Mouse (Mus musculus): ENCODE results near the gene Amdhd2.

The Amdhd2 gene

DNA sequence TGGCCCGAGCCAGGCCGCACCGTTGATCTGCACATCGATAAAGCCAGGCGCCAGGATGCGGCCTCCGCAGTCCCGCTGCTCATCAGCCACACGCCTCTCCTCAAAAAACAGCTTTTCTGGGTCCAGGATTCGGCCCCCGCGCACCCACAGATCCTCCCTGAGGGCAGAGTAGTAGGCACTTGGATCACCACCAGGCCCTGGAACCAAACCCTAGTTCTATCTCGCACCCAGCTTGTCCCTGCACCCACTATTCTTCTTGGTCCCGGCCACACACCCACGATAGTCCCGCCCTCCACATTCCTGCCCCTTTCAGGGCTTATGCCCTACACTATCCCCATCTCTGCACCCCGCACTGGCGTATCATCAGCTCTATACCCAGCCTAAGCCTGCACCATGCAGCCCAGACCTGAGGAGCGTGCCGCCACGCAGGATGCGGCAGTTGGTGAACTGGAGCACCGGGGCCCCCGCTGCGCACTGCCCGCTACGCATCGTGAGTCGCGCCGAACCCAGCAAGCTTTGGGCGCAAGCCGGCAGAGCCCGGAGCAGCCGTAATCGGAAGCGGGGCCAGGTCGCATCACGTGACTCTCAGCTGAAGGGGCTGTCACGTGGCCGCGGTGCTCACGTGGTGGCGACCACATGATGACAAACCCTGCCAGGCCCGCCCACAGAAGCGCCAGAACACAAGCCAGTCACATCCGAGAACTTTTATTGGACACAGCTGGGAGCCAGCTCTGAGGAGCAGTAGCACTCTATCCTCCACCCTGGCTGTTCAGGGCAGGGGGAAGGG is at the start of gene Amdhd2:
Gene Amdhd2, minus strand, starts transcription at position 591 of the 787 bp plus-strand sequence.
- DNase-seq = peak; percentile 91

DNA sequence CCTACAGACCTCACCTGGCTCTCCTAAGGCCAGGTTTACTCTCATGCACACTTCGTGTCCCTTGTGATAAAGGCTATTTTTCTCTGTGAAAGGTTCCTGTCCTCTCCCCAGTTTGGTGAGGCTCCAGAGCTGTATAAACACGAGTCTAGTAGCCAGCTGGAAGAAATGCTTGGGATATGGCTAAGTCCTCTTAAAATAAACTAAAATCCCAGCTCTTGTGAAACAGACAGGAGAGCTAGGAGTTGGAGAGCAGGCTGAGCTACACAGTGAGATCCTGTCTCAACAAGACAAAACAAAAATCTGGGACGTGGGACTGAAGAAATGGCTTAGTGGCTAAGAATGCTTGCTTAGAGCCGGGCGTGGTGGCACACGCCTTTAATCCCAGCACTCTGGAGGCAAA is 49.6 kb upstream of the Amdhd2 start:
- no peak for DNase-seq

DNA sequence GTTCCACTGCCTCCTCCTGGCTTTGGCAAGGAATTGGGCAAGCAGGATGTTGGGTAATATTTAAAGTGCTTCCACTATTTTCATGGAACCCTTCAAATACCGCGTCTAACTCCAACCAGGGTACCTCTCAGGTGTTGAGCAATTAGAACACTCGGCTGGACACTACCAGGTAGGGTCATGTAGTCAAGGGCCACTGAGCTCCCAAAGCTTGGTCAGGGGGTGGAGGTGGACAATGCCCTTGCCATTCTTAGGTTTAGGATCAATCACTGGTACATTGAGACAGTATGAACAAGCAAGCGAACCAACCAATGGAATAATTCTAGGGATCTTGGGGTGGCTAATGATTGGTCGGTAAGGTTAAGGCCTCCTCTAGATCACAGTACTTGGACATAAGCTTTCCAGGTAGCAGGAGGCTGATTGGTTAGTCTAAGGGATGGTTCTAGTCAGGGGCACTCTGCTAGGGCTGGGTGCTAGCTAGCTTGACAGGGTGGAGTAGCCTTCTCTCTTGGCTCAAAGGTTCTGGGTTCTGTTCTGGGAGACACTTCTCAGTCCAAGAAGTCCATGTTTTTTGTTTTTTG is 49.0 kb upstream of the Amdhd2 start:
- no peak for DNase-seq

DNA sequence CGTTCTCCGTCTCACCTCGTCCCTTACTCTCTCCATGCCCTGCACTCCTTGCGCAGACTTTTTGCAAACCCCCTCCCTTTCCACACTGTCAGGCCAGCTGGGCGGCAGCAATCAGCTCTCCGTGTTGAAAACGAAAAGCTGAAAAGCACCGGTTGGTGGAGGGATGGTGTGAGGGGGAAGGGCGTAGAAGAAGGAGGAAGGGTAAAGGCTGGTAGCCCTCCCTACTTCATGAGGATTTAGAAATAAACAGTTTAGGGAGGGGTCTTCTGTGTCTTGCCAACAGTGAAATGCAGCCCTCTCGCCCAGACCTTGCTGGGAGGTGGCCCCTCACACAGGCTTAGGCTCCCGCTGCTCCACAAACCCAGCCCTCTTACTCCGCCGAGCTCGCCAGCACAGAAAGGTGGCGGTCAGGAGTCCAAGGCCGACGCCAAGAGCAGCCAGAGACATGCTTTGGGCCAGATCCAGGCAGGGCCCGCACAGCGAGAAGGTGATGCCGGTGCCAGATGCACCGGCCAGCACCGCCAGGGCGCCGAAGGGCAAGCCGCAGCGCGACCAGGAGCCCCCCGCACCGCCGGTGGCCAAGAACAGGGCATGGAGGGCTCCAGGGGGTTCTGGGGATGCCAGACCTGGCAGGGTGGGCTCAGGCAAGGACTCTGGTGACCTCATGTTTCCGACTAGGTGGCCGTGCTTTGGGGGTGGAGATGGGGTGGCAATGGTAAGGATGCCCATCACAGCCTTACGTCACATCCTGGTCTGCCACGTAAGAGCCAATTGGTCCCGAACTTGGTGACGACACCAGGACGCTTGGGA is 48.3 kb upstream of the Amdhd2 start:
- DNase-seq = peak; percentile 78

DNA sequence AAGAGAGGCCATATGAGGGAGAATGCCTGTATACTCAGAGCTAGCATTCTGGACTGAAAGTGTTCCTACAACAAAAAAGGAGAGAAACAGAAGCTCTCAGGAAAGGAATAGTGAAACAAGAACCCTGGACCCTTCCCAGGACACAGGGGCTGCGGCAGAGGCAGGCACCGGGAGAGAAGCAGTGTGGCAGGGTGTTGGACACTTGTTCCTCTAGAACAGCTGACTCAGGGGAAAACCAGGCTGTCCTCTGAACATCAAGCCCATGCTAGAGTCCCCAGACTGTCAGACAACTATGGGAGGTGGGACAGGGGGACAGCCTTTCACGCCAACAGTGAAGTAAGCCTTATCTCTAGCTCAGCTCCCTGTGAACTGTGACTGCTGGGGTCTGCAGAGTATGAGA is 47.0 kb upstream of the Amdhd2 start:
- peak; percentile 25 for DNase-seq

DNA sequence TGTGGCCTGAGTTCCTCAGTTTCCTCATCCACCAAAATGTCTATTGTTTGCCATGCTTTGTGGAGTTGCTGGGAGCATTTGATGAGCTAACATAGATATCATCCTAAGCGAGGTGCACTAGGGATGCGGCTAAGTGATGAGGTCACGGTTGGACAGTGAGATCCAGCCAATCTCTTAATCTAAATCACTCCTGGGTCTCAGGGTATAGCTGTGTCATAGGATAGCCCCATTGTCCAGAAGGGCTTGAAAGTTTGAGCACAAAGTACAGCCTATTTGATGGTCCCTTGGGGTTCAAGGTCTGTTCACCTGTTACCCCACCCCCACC is 46.3 kb upstream of the Amdhd2 start:
- no peak for DNase-seq

DNA sequence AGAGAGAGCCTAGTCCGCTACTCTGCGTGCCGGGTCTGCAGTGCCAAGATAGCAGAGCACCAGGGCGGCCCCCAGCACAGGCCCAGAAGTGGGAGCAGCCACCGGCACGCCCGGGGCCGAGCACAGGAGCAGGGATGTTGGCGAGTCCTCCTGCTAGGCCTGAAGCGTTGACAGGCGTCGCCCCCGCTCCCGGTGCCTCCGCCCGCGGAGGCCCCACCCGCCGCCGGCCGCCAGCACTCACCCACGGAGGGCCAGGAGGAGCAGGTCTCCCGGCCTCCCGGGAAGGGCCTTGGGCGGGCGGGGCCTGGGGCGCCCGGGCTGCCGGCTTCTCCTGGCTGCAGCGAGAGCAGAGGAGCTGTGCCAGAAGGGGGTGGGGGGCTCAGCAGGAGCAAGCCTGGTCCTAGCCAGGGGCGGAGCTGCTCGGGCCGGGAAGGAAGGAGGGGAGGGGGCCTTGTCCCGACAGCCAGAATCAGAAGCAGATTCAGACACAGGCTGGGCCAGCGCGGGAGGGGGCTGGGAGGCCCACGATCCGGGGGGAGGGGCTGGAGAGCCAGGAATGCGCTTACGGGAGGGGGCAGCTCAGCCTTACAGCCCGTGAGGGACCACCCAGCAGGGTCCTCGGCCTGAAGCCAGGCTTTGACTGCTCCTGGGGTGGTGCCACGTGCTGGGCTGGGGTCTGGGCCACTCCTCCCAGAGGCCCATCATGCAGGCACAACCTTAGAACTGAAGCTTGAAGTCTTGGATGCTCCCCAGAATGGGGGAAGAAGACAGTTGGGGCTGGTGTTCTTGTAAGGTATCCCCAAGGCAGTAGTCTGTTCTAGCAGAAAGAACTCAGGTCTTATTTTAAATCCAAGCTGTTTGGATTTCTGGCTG is 45.7 kb upstream of the Amdhd2 start, which contains the start of gene Ntn3:
Gene Ntn3, minus strand, starts transcription at position 489 of the 873 bp plus-strand sequence.
- no peak for DNase-seq

DNA sequence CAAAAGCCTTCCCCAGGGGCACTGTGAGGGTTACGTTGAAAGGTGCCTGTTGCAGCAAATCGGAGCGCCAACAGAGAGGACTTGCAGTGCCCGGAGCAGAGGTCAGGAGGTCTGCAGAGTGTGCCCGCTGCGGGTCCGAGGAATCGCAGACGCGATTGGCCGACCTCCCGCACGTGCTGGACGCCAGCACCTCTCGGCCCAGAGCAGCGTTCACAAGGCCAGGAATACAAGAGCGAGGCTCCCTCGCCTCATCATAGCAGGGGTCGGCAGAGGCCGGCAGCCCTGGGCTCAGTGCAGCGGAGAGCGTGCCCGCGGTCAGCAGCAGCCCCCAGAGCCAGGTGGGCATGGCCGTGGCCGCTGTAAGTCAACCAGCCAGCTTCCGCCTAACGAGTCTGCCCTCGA is 45.1 kb upstream of the Amdhd2 start:
- DNase-seq = no peak

DNA sequence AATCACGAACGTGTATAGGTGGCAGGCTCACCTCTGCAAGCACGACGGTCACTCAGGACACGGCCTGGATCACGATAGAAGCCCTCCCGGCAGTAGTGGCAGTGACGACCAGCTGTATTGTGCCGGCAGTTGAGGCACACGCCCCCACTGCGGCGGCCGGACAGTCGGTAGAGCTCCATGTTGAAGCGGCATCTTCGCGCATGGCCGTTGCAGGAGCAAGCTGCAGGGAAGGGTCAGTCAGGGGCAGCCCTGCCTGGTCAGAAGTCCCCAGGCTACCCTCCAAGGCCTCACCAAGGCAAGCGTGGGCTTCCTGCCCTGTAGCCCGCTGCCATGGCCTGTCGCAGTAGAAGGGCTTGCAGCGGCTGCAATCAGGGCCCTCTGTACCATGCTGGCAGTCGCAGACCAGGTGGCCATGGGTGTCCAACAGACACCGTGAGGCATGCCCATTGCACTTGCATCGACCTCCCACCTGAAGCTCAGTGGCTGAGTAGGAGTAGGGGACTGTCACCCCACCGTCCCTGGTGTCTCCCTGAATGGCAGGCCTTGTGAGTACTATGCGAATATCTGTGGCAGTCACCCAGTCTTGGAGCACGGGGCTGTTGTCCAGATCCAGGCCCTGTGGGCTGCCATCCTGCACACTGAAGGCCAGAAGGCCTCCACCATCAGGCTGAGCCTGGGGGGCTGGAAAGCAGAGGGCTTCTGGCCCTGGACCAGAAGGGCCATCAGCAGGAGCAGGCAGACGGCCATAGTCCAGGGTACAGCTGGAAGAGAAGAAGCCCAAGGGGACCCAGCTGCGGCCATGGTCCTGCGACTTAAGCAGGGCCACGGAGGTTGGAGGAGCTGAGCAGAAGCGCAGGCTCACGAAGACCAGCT is 44.4 kb upstream of the Amdhd2 start:
- no peak for DNase-seq

DNA sequence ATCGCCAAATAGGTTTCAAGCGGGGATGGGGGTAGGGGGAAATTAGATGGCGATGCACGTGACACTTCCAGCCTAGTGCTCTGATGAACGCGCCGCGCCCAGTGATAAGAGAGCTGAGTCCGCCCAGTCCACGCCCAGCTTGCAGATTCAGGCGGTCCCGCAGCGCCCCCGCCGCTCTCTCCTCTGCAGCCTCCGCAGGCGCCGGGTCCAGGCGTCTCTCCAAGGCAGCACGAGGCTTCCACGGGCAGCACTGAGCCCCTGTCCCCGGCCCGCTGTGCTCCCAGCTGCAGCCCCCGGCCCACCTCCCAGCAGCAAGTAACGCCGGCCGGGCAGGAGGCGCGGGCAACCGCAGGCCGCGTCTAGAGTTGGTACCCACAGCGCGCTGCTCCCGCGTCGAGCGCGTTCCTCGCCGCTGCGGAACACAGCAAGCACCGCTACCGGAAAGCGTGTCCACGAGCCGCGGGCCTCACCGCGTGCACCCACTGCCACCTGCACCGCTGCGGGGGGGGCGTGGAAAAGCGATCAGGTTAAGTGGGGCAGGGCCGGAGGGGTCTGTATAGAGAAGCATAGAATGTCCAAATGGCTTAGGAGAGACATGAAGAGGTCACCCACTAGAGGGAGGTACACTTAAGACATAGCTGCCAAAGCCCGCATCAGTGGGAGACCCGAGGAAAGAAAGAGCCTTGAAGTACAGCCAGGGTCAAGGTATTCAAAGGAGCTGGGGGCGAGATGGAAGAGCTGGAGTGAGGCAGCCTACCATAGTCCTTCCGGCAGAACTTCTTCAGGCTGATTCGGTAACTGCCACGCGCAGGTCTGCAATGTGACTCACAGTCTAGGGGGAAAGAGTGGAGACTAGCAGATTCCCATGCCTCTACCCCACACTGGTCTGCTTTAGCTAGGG is 43.1 kb upstream of the Amdhd2 start:
- DNase-seq = peak; percentile 63

DNA sequence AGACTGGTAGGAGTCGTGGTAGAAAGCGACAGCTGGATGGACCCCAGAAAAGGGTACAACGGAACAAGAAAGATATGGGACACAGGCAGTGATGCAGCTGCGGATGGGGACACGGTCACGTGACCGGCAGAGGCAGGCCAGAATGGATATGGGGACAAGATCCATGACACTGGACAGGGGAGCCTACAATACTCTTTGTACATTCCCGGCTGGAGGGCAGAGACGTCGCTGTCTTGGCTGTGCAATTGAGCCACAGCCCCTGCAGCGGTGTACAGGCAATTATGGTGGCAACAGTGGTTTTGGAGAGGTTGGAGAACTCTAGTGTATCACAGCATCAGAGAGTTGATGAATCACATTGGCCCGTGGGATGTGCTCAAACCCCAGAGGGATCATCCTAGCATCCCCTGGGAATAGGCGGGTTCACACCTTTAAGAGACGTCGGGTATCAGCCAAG is 42.4 kb upstream of the Amdhd2 start:
- no peak for DNase-seq

DNA sequence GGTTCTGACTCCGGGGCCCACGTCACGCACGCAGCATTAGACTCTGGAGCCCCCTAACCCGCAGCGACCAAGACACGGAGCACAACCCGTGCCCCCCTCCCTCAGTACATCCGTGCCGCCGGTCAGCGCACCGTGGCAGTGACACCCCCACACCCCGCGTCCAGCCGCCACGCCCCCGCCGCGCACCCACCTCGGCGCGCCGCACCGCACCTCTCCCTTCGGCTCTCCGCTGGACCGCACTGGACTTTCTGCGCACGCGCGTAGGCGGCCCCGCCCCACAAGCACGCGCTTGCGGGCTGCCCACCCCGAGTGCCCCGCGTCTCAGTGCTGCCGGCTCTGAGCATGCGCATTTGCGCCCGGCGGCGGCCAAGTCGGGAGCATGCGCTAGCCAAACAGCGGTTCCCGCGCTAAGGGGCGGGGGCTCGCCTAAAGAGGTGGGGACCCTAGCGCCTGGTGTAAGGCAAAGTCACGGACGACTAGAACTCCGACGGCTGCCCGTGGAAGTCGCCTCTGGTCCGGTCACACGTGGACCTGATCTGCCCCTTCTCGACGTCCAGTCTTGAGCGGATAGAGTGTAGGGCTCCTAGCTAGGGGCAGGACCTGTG is 41.8 kb upstream of the Amdhd2 start, which contains the start of gene Tbc1d24:
Gene Tbc1d24, minus strand, starts transcription at position 279 of the 605 bp plus-strand sequence.
- peak; percentile 95 for DNase-seq

DNA sequence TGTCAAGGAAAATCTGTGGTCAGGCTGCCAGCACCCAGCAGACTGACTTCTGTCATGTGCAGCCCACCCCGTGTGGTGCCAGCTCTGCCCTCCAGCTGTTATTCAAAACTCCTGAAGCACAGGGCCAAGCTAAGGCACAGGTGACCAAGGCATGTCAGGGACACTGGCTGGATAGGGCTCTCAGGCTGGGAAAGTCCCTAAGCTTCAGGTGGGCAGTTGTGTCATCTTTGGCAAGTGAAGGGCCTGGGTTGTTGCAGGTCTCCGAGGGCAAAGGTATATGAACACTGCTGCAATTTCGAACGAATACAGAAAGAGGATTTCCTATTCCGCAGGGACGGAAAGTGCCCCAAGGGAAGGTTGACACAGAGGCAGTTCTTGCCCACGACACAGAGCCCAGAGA is 41.3 kb upstream of the Amdhd2 start:
- DNase-seq = no peak

DNA sequence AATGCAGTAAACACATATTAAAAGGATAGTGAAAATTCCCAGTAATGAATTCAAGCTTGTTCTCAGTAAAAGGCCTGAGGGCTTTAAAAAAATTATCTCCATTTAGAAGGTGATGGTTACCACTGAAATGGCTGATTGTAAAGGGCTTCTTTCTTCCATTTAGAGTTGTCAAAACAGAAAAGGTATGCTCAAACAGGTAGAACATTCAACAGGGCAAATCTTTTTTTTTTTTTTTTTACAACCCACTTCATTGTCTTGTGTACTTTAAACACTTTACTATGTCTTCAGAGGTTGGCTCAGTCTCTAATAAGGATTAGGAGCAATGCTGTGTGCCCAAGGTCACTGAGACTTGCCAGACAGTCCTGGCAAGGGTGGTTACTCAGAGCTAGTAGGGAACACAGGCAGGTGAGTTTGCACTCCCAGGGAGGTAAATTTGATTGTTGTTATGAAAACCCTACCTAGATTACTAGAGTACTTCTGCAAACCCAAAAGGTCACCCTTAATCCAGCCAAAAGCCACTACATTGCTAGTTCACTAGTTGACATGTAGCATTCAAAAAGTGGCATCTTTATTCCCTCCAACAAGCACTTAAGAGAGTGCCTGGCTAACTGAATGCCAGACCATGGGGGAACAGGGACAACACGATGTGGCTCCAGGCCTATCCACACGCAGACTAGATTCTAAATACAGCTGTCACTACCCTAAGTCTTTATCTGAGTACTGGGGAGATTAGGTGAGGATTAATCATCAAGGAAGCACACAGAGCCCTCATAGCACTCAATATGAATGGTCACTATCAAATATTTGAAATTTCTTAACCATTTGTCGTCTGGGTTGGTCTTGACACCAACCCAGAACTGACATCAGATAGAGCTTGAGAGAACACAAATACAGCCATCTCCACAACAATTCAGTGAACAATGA is 40.3 kb upstream of the Amdhd2 start:
- no peak for DNase-seq

DNA sequence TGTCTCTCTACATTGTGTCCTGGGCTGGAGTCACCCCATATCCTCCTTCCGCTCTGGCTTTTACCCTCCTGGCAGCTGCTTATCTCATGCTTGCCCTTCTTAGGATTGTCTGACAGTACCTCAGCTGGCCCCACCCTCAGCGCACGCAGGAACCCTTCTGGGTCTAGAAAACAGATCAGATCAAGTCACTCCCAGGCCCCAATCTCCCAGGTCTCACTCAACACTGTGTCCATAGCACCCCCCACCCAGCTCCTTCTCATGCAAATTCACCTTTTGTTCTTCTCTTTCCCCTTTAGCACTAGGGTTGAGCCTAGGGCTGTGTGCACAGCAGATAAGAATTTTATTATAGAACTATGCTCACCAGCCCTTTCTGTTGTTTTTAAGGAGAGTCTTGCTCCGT is 39.5 kb upstream of the Amdhd2 start:
- DNase-seq = no peak

DNA sequence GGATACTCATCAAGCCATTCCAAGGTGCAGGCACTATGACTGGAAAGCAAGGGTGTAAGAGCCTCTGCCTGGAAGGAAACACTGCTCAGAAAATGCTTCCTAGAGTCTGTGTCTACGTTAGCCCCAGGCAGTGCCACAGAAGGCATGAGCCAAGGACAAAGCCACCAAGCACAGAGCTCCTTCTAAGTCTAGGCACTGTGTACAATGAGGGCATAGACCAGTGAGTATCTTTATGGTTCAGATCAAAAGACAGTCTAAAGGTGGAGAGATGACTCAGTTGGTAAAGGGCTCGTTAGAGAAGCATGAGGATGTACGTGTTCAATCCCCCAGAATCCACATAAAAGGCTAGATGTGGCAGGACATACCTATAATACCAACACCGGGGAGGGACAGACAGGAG is 37.5 kb upstream of the Amdhd2 start:
- DNase-seq = no peak

DNA sequence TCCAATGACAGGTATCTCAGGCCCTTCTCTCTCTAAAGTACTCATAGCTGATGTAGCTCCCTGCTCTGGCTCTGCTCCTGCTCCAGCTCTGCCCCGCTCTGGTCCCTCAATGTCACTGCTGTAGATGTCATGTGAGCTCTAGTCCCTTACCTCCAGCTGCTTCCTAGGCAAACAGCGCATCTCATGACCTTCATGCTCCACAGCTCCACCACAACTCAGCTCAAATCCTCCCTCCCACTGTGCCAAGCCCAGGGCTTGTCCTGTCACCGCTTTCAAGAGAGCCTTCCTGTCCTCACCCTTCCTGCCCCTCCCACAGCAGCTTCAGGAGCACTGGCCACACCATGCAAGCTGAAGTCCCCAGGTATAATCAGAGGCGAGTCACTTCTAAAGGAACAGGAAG is 36.2 kb upstream of the Amdhd2 start:
- no peak for DNase-seq

DNA sequence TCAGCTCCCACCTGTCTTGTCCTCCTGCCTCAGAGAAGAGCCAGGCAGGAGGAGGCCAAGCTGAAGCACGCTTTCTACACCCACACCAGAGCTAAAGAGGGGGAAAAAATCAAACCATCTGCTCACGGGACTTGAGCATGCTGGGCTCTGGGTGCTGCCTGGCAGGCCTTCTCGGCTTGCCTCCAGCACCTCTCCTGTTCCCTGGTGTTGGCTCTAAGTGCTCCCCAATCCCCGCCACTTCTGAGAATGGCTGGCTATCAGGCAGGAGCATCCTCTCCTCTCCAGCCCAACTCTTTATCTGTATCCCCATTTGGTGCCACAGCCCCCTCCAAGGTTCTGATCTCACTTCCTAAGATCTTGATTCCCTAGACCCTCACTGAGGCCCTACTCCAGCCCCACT is 35.7 kb upstream of the Amdhd2 start:
- peak; percentile 55 for DNase-seq
